Mouse (Mus musculus) kidney, embryonic 16.5 days (tissue): ENCODE data around the gene Usp7. TPM values are rescaled to one million over a fixed set of nuclear protein-coding genes. Genes with fewer than 3 reads are reported as not detected.

Experiments used
- ATAC-seq: fragments of 200-750 bp; cut with Nextera tagmentation; 2 replicates; pipeline ENCODE4 v1.8.0; 2017; ENCODE audit warnings: moderate TSS enrichment; ENCODE audit not compliant: low FRiP score, low TSS enrichment
- H3K27ac ChIP-seq: fragments of 300-500 bp; sonication (generic); 2 replicates; pipeline ENCODE4 v1.5.1; 2014; ENCODE audit warnings: low read length
- H3K27me3 ChIP-seq: fragments of 300-500 bp; sonication (generic); 2 replicates; pipeline ENCODE4 v1.6.1; 2014; ENCODE audit warnings: low read length, control low read depth, mixed read lengths; ENCODE audit not compliant: insufficient read depth
- H3K36me3 ChIP-seq: fragments of 300-500 bp; sonication (generic); 2 replicates; pipeline ENCODE4 v1.6.1; 2014; ENCODE audit warnings: low read length, control low read depth, mixed read lengths; ENCODE audit not compliant: insufficient read depth
- H3K4me1 ChIP-seq: fragments of 300-500 bp; sonication (generic); 2 replicates; pipeline ENCODE4 v1.6.1; 2014; ENCODE audit warnings: low read length, control low read depth, mixed read lengths; ENCODE audit not compliant: insufficient read depth
- H3K4me2 ChIP-seq: fragments of 300-500 bp; sonication (generic); replicated peaks from 2 replicates; pipeline ENCODE4 v1.6.1; 2014; ENCODE audit warnings: low read depth, low read length
- H3K4me3 ChIP-seq: fragments of 300-500 bp; sonication (generic); 2 replicates; pipeline ENCODE4 v1.5.1; 2014; ENCODE audit warnings: mild to moderate bottlenecking, low read length
- H3K9ac ChIP-seq: fragments of 300-500 bp; sonication (generic); replicated peaks from 2 replicates; pipeline ENCODE4 v1.6.1; 2014; ENCODE audit warnings: low read length
- H3K9me3 ChIP-seq: fragments of 300-500 bp; sonication (generic); 2 replicates; pipeline ENCODE4 v1.6.1; 2016; ENCODE audit warnings: low read length, control low read depth
- WGBS: fragments of 180-500 bp; shearing (Covaris S2); extraction: QIAGEN DNeasy Blood & Tissue Kit; methylation state at CpG from one replicate; pipeline ENCODE4 v1.1.7; 2014; 5-methylcytosine and 5-hydroxymethylcytosine counted together
- polyA plus RNA-seq: library from polyadenylated mRNA; unstranded; fragments of >200 nt; fragmentation: Nextera tagmentation; extraction: Ambion mirVana; gene quantifications from 2 replicates; pipeline ENCODE4 v1.2.1, GENCODE M21; 2015

Gene Usp7
- polyA plus RNA-seq, 1 experiment from 2014 or later: 23.8 TPM

GRCm38 (mm10) chr16:8672811-8673210 is 119.3 kb downstream of the Usp7 start:
- peaks cover 29% of the 10 kb centered on the region for H3K4me1 ChIP-seq
- no peak overlapping the region for H3K27ac ChIP-seq
- H3K9me3 ChIP-seq: no peaks in the 10 kb centered on the region
- no peaks in the 10 kb centered on the region for H3K27me3 ChIP-seq
- H3K4me3 ChIP-seq: no peak overlapping the region
- peak overlapping the region; percentile 85; the same call in 1 of the 2 replicates for H3K4me2 ChIP-seq
- H3K9ac ChIP-seq: no peak overlapping the region
- no peaks in the 10 kb centered on the region for H3K36me3 ChIP-seq
- ATAC-seq: no peak

- H3K36me3 ChIP-seq: no peaks in the 10 kb centered on the region
- peak overlapping the region; percentile 71 for H3K4me3 ChIP-seq
- no peaks in the 10 kb centered on the region for H3K9me3 ChIP-seq
- peaks cover 34% of the 10 kb centered on the region for H3K4me1 ChIP-seq
- H3K27me3 ChIP-seq: no peaks in the 10 kb centered on the region
- ATAC-seq: no peak
- no peak overlapping the region for H3K27ac ChIP-seq
- WGBS: 0% methylated on average over 18 of the region's 18 CpGs
- peak overlapping the region; percentile 74; the same call in 1 of the 2 replicates for H3K9ac ChIP-seq
- H3K4me2 ChIP-seq: peak overlapping the region; percentile 85
Measured at GRCm38 (mm10) chr16:8672350-8672687, 119.8 kb downstream of the Usp7 start.

DNA sequence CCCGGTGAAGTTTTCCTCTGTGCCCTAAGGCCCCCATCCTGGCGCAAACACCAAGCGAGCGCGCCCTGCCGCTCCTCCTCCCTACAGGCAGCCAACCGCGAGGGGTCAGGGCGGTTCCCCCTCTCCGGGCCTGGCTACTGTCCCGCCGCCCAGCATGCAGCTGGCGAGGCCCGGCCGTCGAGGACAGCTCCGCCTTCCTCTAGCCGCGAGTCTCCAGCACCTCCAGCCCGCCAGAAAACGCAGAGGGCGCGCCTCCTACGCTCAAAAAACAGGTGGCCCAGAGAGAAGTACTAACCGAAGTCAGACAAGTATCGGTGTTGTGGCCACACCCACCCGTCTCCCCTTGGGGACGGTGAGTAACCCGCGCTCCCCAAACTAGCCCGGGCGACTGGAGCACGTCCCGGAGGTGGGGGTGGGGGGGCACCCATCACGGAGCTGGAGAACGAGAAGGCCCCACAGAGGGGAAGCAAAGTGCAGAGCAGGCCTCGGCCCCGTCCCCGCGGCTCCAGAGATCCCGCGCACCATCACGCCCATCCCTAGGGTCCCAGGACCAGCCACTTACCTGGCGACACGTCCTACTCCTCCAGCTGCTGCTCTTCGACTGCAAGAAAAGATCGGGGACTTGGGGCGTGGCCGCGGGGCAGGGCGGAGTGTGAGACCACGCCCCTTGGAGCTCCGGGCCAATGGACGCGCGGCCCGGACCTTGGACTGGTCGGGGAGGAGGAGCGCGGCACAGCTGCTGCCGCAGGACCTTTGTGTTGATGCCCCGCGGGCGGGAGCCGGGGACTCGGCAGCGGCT is 120.4 kb downstream of the Usp7 start, which contains the start of gene Carhsp1:
Gene Carhsp1, minus strand, starts transcription at position 605 of the 799 bp plus-strand sequence.
- no peaks in the 10 kb centered on the region for H3K9me3 ChIP-seq
- H3K36me3 ChIP-seq: no peaks in the 10 kb centered on the region
- H3K9ac ChIP-seq: peak within 1 kb of the TSS; percentile 74
- peak; percentile 93 for ATAC-seq
- H3K4me2 ChIP-seq: peak within 1 kb of the TSS; percentile 85
- H3K27ac ChIP-seq: peak within 1 kb of the TSS; percentile 81
- no peaks in the 10 kb centered on the region for H3K27me3 ChIP-seq
- H3K4me3 ChIP-seq: peak within 1 kb of the TSS; percentile 71
- H3K4me1 ChIP-seq: peaks cover 35% of the 10 kb centered on the region
- WGBS: under 1% methylated on average over 67 of the region's 67 CpGs

DNA sequence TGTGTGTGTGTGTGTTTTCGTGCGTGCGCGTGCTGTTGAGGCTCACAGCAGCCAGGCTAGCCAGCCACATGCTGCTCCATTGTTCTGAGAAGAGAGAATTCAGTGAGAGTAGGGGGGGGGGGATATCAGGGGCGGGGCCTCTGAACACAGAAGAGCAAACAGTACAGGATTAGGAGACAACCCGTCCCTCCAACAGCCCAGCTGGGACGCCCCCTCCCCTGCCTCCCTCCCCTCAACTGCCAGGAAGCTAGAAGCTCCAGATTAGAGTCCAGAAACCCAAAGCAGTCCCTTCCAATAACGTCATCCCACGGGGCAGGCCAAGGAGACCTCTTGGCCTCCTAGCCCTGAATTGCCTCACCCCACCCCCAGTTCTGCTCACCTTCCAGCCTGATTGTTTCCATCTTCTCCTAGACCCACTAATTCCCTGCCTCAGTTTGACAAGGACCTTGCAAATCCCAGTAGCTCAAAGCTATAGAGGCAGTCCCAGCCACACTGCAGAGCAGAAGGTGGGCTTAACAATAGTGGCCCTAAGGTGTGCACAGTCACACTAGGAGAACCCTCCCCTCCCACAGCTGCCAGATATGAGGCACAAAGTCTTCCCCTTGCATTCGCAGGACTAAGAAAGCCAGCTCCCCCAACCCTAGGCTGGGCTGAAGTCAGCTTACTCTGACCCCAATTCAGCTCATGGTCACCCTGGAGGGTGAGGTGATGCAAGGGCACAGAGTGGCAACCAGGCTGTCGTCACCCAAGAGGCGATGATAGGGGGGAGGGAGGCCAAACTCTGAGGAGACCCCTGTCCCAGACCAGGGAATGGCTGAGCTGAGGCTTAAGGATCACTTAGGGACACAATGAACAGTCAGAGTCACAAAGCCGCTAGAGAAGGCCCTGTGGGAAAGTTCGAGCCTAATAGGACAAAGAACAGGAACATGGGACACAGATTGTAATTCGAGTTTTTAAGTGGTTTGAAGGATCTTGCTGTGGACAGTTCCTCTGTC is 121.8 kb downstream of the Usp7 start:
- Histone ChIP-seq H3K4me2 (peak overlapping the region; percentile 85), H3K4me1 (peaks cover 41% of the 10 kb centered on the region), H3K27ac (peak overlapping the region; percentile 81; the same call in 1 of the 2 replicates), H3K9me3 (no peaks in the 10 kb centered on the region), H3K36me3 (no peaks in the 10 kb centered on the region), H3K4me3 (peak overlapping the region; percentile 71), H3K27me3 (no peaks in the 10 kb centered on the region), H3K9ac (peak overlapping the region; percentile 74)
- no peak for ATAC-seq
- 16% methylated on average over 14 of the region's 15 CpGs for WGBS

GRCm38 (mm10) chr16:8669432-8669831 is 122.7 kb downstream of the Usp7 start:
- 72% methylated on average over 5 of the region's 5 CpGs for WGBS

GRCm38 (mm10) chr16:8668386-8668785 is 123.7 kb downstream of the Usp7 start:
- Histone ChIP-seq H3K27ac (no peak overlapping the region), H3K4me3 (no peak overlapping the region), H3K36me3 (no peaks in the 10 kb centered on the region), H3K9ac (no peak overlapping the region), H3K27me3 (no peaks in the 10 kb centered on the region), H3K4me2 (no peak overlapping the region), H3K4me1 (peaks cover 44% of the 10 kb centered on the region), H3K9me3 (no peaks in the 10 kb centered on the region)
- no peak for ATAC-seq
- WGBS: 82% methylated on average over 2 of the region's 2 CpGs

More at GRCm38 (mm10) chr16:8669432-8669831, 122.7 kb downstream of the Usp7 start:
- no peaks in the 10 kb centered on the region for H3K36me3 ChIP-seq
- peaks cover 42% of the 10 kb centered on the region for H3K4me1 ChIP-seq
- H3K9me3 ChIP-seq: no peaks in the 10 kb centered on the region
- ATAC-seq: no peak
- H3K27me3 ChIP-seq: no peaks in the 10 kb centered on the region
- peak overlapping the region; percentile 85 for H3K4me2 ChIP-seq
- H3K27ac ChIP-seq: no peak overlapping the region
- H3K4me3 ChIP-seq: no peak overlapping the region
- H3K9ac ChIP-seq: 0 out of 2 replicates have a peak overlapping the region, but pooled peaks have one; percentile 9

DNA sequence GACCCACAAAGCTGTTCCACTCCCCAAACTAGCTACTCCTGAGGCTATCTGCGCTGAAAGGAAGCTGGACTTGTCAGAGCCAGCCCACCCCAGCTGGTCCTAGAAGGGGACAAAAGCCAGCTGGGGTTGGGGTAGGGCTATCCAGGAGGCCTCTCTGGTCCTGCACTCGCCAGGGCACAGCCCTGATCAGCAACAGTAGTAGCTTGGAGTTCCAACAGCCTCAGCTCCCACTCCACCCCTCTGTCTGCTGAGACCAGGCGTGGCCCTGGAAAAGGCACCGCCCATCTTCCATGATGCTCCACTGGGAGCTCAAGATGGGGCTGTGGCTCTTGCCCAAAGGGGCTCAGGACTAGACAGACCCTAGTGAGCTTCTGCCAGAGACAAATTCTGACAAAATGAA is 124.3 kb downstream of the Usp7 start:
- Histone ChIP-seq H3K27me3 (no peaks in the 10 kb centered on the region), H3K27ac (no peak overlapping the region), H3K36me3 (no peaks in the 10 kb centered on the region), H3K4me1 (peaks cover 44% of the 10 kb centered on the region), H3K9me3 (no peaks in the 10 kb centered on the region), H3K9ac (no peak overlapping the region), H3K4me3 (no peak overlapping the region), H3K4me2 (no peak overlapping the region)
- WGBS: 68% methylated on average over 4 of the region's 4 CpGs
- no peak for ATAC-seq

GRCm38 (mm10) chr16:8667261-8667660 is 124.8 kb downstream of the Usp7 start:
- no peak overlapping the region for H3K4me3 ChIP-seq
- no peaks in the 10 kb centered on the region for H3K9me3 ChIP-seq
- 59% methylated on average over 7 of the region's 7 CpGs for WGBS
- no peak for ATAC-seq
- peaks cover 39% of the 10 kb centered on the region for H3K4me1 ChIP-seq
- no peak overlapping the region for H3K4me2 ChIP-seq
- H3K27me3 ChIP-seq: no peaks in the 10 kb centered on the region
- H3K9ac ChIP-seq: no peak overlapping the region
- no peak overlapping the region for H3K27ac ChIP-seq
- 0 out of 2 replicates have a peak, but pooled peaks cover 4% of the 10 kb centered on the region for H3K36me3 ChIP-seq

DNA sequence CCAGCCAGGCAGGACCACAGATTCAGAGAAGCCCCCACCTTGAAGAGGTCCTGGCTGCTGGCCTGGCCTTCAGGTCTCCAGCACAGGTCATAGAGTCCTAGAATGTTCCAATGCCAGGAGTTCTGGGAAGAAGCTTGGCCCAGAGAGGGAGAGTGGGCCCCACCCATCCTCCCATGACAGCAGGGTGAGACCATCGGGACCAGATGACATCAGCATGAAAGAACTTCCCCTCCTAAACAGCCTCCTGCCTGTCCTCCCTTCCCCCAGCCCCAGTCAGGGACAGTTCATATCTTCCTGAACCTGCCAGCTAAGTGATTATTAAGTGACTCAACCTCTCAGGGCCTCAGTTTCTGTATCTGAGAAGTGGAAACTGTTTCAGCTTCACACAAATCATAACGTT is 125.7 kb downstream of the Usp7 start:
- Histone ChIP-seq H3K4me3 (no peak overlapping the region), H3K9ac (no peak overlapping the region), H3K4me2 (no peak overlapping the region), H3K27me3 (no peaks in the 10 kb centered on the region), H3K9me3 (no peaks in the 10 kb centered on the region), H3K4me1 (peaks cover 38% of the 10 kb centered on the region), H3K27ac (no peak overlapping the region), H3K36me3 (0 out of 2 replicates have a peak, but pooled peaks cover 4% of the 10 kb centered on the region)
- no peak for ATAC-seq
- WGBS: 55% methylated on average over 2 of the region's 2 CpGs
